Mouse (Mus musculus) olfactory bulb, adult 2 months (tissue): ENCODE measurements around the gene Cdc34b.

Experiments used
- CTCF ChIP-seq: fragments of 200-500 bp; IDR thresholded peaks from 2 replicates; pipeline ENCODE4 v1.5.1; 2012; ENCODE audit warnings: low read depth, mild to moderate bottlenecking, low read length, moderate library complexity; ENCODE audit not compliant: insufficient read depth
- POLR2A ChIP-seq: fragments of 200-500 bp; IDR thresholded peaks from 2 replicates; pipeline ENCODE4 v1.6.1; 2012; ENCODE audit warnings: mild to moderate bottlenecking, low read depth, low read length, moderate library complexity; ENCODE audit not compliant: insufficient read depth

DNA sequence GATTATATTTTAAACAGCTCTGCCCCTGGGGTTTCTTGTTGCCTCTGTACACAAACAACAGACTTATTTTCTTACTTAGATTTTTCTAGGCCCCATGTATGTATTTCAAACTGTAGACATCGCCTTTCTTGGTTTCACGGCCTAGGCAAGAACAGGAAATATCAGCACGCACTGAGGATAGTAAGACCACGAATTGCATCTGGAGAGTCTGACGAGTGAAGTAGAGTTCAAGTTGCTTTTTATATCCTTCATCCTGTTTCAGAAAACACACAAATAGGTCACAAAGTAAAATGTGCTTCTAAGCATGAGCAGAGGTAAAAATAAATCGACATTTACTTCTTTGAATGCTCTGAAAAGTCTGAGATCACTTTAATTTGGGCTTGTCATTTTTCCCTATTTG, 46.1 kb upstream of the Cdc34b start:
- TF ChIP-seq CTCF (no peak), POLR2A (no peak)
